Mouse (Mus musculus) Patski (cell line): ENCODE results near the gene Map6. TPM values are rescaled to one million over a fixed set of nuclear protein-coding genes. Genes with fewer than 3 reads are reported as not detected.

Experiments
- ATAC-seq: fragments of 100-300 bp; one replicate; pipeline ENCODE4 v1.8.0; 2021
- CTCF ChIA-PET: fragments of 350-600 bp; sonication (Branson Sonifier 250); formaldehyde crosslinking; loops from one replicate; lab custom pipeline; 2022; ENCODE audit warnings: inconsistent platforms; lab: Charles Lee
- POLR2A ChIA-PET: fragments of 350-600 bp; sonication (Branson Sonifier 250); formaldehyde crosslinking; loops from one replicate; lab custom pipeline; 2022; ENCODE audit warnings: antibody characterized with exemption, inconsistent platforms; lab: Charles Lee
- DNase-seq: peaks from one replicate; pipeline ENCODE4 v3.0.0-alpha.2; 2011; ENCODE audit warnings: low read depth, low spot score
- H3K27me3 ChIP-seq: fragments of 371-371 bp; one replicate; pipeline ENCODE4 v1.5.1; 2021
- CTCF ChIP-seq: fragments of 100-300 bp; IDR thresholded peaks from one replicate; pipeline ENCODE4 v1.5.1; 2021
- in situ Hi-C: fragments of 300-500 bp; cut with MboI; formaldehyde crosslinking; loops from 3 replicates; pipeline ENCODE4 v1.11.1; 2018; ENCODE audit warnings: low pct_unique_long_range_greater_than_20kb, mixed read lengths
- polyA plus RNA-seq: library from polyadenylated mRNA; unstranded; gene quantifications from one replicate; pipeline ENCODE4 v1.2.3, GENCODE M21; 2021

Gene Map6
- polyA plus RNA-seq, 1 experiment from 2014 or later, result 15.8 TPM

DNA sequence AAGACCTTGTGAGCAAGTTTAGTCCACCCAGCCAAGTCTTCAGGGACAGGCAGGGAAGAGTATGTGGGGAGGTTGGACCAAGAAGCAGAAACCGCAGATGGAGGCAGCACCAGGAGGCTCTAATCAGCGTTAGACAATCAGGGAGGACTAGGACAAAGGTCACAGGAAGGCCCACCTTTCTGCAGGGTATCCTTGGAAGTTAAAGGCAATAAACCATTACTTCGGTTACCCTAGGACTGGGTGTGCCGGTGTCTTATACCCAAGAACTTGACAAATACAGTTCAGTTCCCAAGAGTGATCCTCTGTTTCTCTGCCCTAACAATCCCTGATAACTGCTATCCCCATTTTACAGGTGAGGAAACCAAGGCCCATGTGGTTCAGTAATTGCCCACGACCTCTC, 62.8 kb downstream of the Map6 start:
- no peak for DNase-seq
- no peaks in the 10 kb centered on the region for H3K27me3 ChIP-seq
- ChIA-PET POLR2A (no interaction called here), CTCF (interaction anchor here (0.9 to 1.7 kb wide), 2 partner anchors 14 to 35 kb away, joined by 3 to 5 read pairs; no protein-coding TSS in a partner anchor)
- no peak for ATAC-seq
- in situ Hi-C loops, result no loop called here
- no peak for TF ChIP-seq CTCF

DNA sequence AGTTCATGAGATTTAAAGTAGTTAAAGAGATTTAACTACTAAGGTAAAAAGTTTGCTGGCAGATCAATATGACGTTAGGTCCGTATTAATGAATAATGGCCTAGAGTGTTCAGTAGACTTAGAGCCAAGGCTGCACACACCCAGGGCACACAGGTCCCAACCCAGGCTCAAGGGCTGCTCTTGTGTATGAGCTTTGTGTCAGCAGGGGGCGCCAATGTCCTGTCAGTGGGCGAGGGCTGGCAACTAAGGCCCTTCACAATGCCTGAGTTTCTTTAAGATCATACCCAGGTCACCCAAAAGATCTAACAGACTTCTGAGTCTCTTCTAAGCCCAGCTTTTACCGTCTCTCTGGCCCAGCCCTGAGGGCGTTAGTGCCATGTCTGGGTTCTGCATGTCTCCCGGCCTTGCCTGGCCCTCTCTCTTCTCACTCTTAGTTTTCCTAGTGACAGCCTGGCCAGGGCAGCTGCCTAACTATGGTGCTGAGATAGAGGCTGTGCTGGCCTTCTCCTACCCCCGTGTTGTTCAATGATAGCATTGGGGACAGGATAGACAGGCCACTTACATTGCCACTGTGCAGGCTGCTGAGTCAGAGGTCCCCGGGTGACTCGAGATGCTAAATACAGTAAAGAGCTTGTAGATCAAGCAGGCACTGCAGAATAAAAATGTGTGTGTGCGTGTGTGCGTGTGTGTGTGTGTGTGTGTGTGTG, 65.7 kb downstream of the Map6 start:
- peak; percentile 93 for TF ChIP-seq CTCF
- ChIA-PET POLR2A (interaction anchor here (1.0 to 1.6 kb wide), 2 partner anchors 23 to 32 kb away, joined by 3 to 4 read pairs; no protein-coding TSS in a partner anchor), CTCF (interaction anchor here (0.7 to 4.0 kb wide), 12 partner anchors 16 to 48 kb away, joined by 3 to 68 read pairs (median 4); partner anchors contain the start of genes Gdpd5 and Serpinh1)
- in situ Hi-C loops, result no loop called here
- no peak for DNase-seq
- ATAC-seq, result no peak
- no peaks in the 10 kb centered on the region for H3K27me3 ChIP-seq

DNA sequence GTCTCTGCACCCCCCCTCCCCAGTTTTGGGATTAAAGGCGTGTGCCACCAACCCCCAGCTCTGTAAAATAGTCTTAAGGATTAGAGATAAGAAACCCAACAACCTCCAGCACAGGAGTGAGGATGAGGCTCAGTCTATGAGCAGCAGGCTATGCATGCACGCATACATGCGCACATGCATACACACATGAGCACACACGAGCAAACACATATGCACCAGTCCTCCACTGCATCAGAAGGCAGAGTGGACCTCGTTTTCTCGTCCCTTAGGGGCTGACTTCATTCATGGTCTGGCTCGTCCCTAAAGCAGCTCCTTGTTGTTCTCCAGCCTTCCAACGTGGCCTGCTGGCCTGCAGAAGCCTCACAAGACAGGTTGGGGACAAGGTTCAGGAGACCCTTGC, 73.5 kb downstream of the Map6 start:
- in situ Hi-C loops, result no loop called here
- CTCF ChIA-PET, result no interaction called here
- no peaks in the 10 kb centered on the region for H3K27me3 ChIP-seq
- POLR2A ChIA-PET, result interaction anchor here (0.6 kb wide), 1 partner anchor 102 kb away, joined by 3 read pairs; no protein-coding TSS in a partner anchor
- ATAC-seq (no peak), DNase-seq (no peak)
- no peak for TF ChIP-seq CTCF

DNA sequence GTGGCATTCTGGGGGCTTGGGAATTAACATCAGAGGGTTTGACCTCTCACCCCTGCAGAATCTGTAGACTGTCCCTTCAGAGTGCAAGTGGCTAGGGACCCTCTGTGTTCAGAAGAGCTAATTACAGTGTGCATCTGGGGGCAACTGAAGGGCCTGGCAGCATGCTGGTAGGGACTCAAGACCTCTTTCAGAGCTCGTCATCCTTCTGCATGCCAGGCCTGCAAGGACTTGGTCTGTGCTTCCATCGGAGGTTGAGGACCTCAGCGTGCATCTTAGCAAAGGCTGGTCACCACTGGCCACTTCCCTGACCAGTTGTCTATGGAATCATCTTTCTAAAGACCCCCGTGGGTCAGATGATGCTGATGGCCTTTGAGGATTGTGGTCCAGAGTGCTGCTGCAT, 76.3 kb downstream of the Map6 start:
- CTCF ChIA-PET, result no interaction called here
- TF ChIP-seq CTCF, result no peak
- no peak for ATAC-seq
- in situ Hi-C loops, result no loop called here
- POLR2A ChIA-PET, result interaction anchor here (1.0 kb wide), 1 partner anchor 38 kb away, joined by 4 read pairs; no protein-coding TSS in a partner anchor
- DNase-seq, result no peak
- no peaks in the 10 kb centered on the region for H3K27me3 ChIP-seq

DNA sequence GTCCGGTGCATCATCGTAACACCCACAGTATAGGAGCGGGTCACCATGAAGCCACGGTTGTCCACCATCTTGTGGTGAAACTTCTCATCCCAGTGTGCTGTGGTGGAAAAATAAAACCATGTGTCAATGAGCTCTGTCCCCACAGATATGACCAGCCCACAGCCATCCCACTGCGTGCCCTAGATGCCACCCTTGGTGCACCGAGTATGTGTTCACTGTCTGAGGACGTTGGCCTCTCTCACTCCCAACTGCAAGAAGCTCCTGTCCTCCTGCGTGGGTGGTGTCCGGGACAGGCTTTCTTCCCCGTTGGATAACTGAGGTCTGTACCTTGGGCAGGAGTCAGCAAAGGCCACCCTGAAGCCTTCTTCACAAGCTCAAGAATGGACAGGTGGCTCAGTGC, 80.0 kb downstream of the Map6 start:
- DNase-seq (no peak), ATAC-seq (no peak)
- ChIA-PET CTCF (no interaction called here), POLR2A (interaction anchor here (0.5 kb wide), 1 partner anchor 137 kb away, joined by 3 read pairs; the partner anchor contains the start of gene Rps3)
- in situ Hi-C loops, result no loop called here
- H3K27me3 ChIP-seq, result no peaks in the 10 kb centered on the region
- no peak for TF ChIP-seq CTCF

DNA sequence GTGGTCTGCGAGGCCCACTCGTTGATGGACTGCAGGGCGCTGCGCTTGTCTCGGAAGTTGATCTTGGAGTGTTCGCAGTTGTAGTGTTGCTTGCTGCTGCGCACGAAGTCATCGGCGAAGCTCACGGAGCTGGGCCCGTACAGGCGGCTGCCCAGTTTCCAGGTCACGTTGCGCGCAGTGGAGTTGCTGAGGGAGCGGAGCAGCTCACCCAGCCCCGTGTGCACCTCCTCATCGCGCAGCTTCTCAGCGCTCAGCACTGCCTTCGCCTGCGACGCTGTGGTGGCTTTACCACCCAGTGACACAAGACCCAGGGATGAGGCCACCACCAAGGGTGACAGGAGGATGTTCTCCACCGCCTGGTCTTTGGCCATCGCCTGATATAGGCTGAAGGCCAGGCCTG, 81.6 kb downstream of the Map6 start:
- TF ChIP-seq CTCF, result no peak

DNA sequence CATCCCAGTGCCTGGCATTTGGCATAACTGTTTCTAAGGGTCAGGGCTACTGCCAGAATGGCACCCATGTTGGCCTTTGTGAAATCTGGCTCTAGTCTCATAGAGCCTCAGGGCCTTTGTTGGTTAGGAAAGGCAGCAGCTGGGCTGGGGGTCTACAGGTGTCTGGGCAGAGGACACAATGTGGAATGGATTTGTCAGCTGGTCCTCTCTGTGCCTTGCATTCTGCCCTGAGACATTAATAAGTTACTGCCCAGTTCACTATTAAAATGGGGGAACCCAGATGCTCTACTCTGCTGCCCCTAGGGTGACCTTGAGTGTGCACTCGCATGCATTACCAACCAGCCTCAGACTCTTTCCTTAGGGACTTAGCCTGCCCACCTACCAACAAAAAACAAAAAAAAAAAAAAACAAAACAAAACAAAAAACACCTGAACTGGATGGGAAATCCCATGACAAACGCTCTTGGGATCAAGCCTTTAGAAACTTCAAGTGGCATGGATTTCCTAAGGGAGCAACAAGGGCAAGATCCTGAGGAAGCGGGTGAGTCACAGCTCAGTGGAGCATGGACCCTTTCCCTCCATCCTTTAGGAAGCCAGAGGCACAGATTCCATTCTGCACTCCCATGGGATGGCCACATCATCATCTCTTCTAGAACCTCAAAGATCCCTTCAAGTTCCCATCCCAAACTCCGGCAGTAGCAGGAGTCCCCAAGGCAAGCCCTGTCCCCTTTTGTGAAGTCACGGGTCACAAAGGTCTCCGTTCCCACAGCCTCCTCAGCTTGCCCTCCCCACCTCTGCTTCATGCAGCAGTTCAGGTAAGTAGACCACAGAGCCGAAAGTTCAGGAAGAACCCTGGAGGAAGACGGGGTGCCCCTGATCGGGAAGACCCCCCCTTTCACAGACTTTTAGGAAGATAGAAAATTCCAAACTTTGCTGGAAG, 82.8 kb downstream of the Map6 start:
- no peaks in the 10 kb centered on the region for H3K27me3 ChIP-seq
- CTCF ChIA-PET, result interaction anchor here (1.0 to 1.6 kb wide), 2 partner anchors 17 kb away, joined by 4 to 5 read pairs; no protein-coding TSS in a partner anchor
- in situ Hi-C loops, result no loop called here
- POLR2A ChIA-PET, result interaction anchor here (0.6 to 2.2 kb wide), 3 partner anchors 14 to 38 kb away, joined by 3 to 7 read pairs (median 4); no protein-coding TSS in a partner anchor
- no peak for TF ChIP-seq CTCF
- DNase-seq (no peak), ATAC-seq (no peak)

More for the DNA sequence above, 81.6 kb downstream of the Map6 start:
- DNase-seq, result no peak
- ChIA-PET POLR2A (no interaction called here), CTCF (interaction anchor here (1.0 kb wide), 1 partner anchor 16 kb away, joined by 4 read pairs; no protein-coding TSS in a partner anchor)
- no peaks in the 10 kb centered on the region for H3K27me3 ChIP-seq
- in situ Hi-C loops, result no loop called here
- no peak for ATAC-seq

DNA sequence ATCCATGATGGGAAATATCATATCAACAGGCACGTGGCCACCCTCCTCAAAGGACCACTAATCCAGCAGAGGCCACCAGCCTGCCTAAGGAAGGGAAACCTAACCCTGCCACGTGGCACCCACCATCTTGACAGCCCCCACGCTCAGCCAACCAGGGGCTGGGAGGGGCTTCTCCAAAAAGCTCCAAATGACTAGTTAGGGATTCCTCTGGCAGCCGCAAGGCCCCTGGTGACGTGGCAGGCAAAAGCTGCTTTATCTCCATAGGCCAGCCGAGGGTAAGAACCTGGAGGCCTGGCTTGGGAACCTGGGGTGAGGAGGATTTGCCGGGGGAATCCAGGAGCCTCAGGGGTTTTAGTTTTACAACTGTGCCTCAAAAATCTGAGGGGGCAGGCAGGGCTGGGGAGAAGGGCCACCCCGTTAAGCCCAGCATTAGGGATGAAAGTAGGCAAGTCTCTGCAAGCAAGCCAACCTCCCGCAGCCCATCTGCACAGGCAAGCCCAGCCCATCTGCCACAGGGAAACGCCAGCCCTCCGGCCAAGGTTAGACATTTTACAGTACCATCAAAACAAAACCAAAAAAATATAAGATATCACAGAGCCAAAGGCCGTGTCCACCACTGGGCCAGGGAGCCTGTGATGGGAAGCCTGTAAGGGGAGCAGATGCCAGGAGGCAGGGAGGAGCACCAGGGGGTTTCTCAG, 84.0 kb downstream of the Map6 start:
- POLR2A ChIA-PET, result interaction anchor here (0.6 to 2.2 kb wide), 3 partner anchors 13 to 380 kb away, joined by 3 to 7 read pairs (median 4); no protein-coding TSS in a partner anchor

DNA sequence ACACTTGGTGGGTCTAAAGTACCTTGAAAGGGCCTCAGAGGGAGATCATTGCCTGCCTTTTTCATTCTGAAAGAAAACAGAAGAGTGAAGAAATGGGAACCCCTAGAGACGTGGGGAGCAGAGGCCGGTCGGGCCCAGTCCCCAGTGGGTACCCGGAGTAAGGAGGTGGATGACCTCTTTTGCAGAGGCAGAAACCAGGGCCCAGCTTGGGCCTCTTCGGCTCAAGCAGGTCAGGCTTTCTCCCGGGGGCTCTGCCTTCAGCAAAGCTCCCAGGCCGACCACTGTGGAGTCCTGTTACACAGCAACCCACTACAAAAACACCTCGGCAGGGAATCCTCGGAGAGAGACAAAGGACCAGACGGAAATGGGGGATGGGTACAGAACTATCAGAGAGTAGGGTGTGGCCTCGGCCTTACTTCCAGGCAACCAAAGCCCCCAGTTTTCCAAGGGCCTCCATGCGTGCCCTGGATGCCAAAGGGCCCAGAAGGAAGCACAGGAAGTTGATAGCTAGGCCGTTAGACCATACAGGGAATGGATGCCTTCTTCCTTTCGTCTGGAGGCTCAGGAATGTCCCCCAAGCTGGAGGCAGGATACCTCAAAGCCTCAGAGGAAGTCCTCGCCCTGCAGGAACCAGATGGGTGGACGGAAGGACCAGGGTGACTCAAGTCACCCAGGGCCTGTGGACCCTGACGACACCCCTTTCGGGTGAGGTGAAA, 84.7 kb downstream of the Map6 start:
- ChIA-PET POLR2A (interaction anchor here (0.5 to 2.2 kb wide), 4 partner anchors 13 to 587 kb away, joined by 3 to 7 read pairs (median 4); no protein-coding TSS in a partner anchor), CTCF (interaction anchor here (1.1 to 1.9 kb wide), 4 partner anchors 13 to 99 kb away, joined by 3 to 8 read pairs (median 4); no protein-coding TSS in a partner anchor)
- DNase-seq, result no peak
- no peaks in the 10 kb centered on the region for H3K27me3 ChIP-seq
- ATAC-seq, result no peak
- in situ Hi-C loops, result no loop called here
- TF ChIP-seq CTCF, result no peak

More for the DNA sequence above, 84.0 kb downstream of the Map6 start:
- TF ChIP-seq CTCF, result no peak
- ATAC-seq (no peak), DNase-seq (no peak)
- CTCF ChIA-PET, result interaction anchor here (1.6 kb wide), 1 partner anchor 19 kb away, joined by 5 read pairs; no protein-coding TSS in a partner anchor
- H3K27me3 ChIP-seq, result no peaks in the 10 kb centered on the region
- in situ Hi-C loops, result no loop called here
